In genomic region chr11:115208776-115209732, GRCm38 (mm10) we compare ENCODE assay signal across 12 mouse cellular contexts. TPM values are rescaled to one million over a fixed set of nuclear protein-coding genes. Genes with fewer than 3 reads are reported as not detected.
DNase-seq lines count a peak whose midpoint lies in the region; ATAC-seq and TF ChIP-seq lines count a peak whose summit lies in the region.
"Had no signal": no experiment of that assay in that cellular context is flagged by ENCODE, and none has a peak within 500 bp of the region (broad histone marks: within the 10 kb centered on the region; RNA-seq: fewer than 3 reads in every experiment).

No protein-coding gene starts in this region.

- peak; percentile 86 to 87 for ATAC-seq in hematopoietic stem cell, adult 5-6 weeks (replicated peaks in 1 of 2; ENCODE audit: insufficient read depth in 1 of 2, low FRiP score in 2 of 2, low TSS enrichment in 1 of 2, low read depth in 1 of 2, poor library complexity in 2 of 2, severe bottlenecking in 2 of 2)

- H3K27me3 ChIP-seq in CH12.LX (replicated peaks) = no peaks in the 10 kb centered on the region

- no peak for TF ChIP-seq RAD21 in CH12.LX (IDR thresholded peaks at IDR 0.05; ENCODE audit: low read depth, low read length)

- no peaks in the 10 kb centered on the region for H3K79me2 ChIP-seq in CH12.LX (replicated peaks; ENCODE audit: control insufficient read depth, extremely low read depth, insufficient read depth, poor library complexity, severe bottlenecking)

- 0 out of 2 replicates have a peak, but pooled peaks have one; percentile 13 for TF ChIP-seq EP300 in CH12.LX (IDR thresholded peaks at IDR 0.05; ENCODE audit: low read length)

- no peak overlapping the region for H3K9ac ChIP-seq in CH12.LX (ENCODE audit: insufficient read depth, low read depth)
- H3K9ac ChIP-seq: hindbrain, embryonic 14.5 days had no signal

- H3K4me3 ChIP-seq in layer of hippocampus, adult 2 months = no peak overlapping the region
- H3K4me3 ChIP-seq in CH12.LX (replicated peaks in 1 of 3; ENCODE audit: low read depth in 2 of 3, low read length in 2 of 3, poor library complexity in 1 of 3) = no peak overlapping the region
- H3K4me3 ChIP-seq in bone marrow macrophage, adult 2 months (ENCODE audit: insufficient read depth, low read length) = no peak overlapping the region
- H3K4me3 ChIP-seq: gastrocnemius, adult 2 months had no signal

- peaks cover 4 to 25% of the 10 kb centered on the region in 2 experiments; a peak in 3 of 4 replicates for H3K4me1 ChIP-seq in CH12.LX (ENCODE audit: control insufficient read depth in 1 of 2, insufficient read depth in 2 of 2)
- H3K4me1 ChIP-seq in bone marrow macrophage, adult 2 months (ENCODE audit: control insufficient read depth, insufficient read depth, low read length) = peaks cover 13% of the 10 kb centered on the region

- H3K4me2 ChIP-seq in CH12.LX (ENCODE audit: insufficient read depth, low read depth, poor library complexity, severe bottlenecking) = no peak overlapping the region
- H3K4me2 ChIP-seq: hindbrain, embryonic 14.5 days had no signal

- dilution Hi-C loops in CH12.LX (cut with MboI; ENCODE audit: extremely low pct_ligation_motif_present, extremely low pct_unique_long_range_greater_than_20kb, low sequenced_read_pairs) = no loop called here

- no peak for TF ChIP-seq CTCF in layer of hippocampus, adult 2 months (conservative IDR thresholded peaks at IDR 0.05)
- no peak for TF ChIP-seq CTCF in CH12.LX (conservative IDR thresholded peaks at IDR 0.05 in 1 of 2, IDR thresholded peaks at IDR 0.05 in 1 of 2; ENCODE audit: low read depth in 2 of 2, low read length in 2 of 2)
- no peak for TF ChIP-seq CTCF in bone marrow macrophage, adult 2 months (IDR thresholded peaks at IDR 0.05; ENCODE audit: low read depth, low read length)

- peaks cover 47 to 96% of the 10 kb centered on the region in 2 experiments for H3K36me3 ChIP-seq in CH12.LX (replicated peaks in 1 of 2; ENCODE audit: control insufficient read depth in 1 of 2, insufficient read depth in 1 of 2, low read length in 1 of 2)

- in situ Hi-C loops in CH12.LX (cut with MboI; ENCODE audit: low pct_ligation_motif_present, low pct_unique_long_range_greater_than_20kb, low sequenced_read_pairs) = no loop called here

- intact Hi-C loops in left cerebral cortex, postnatal 10 days (cut with DNase I) = loop anchor here (10.0 kb wide), 1 partner anchor 146 kb away; no protein-coding TSS in a partner anchor

- H3K9me3 ChIP-seq in CH12.LX (replicated peaks; ENCODE audit: low read length) = no peaks in the 10 kb centered on the region

- peak overlapping the region; percentile 34 for H3K27ac ChIP-seq in layer of hippocampus, adult 2 months
- peak overlapping the region; percentile 11; the same call in 1 of the 2 replicates for H3K27ac ChIP-seq in CH12.LX (ENCODE audit: insufficient read depth, low read depth)
- H3K27ac ChIP-seq in bone marrow macrophage, adult 2 months (ENCODE audit: insufficient read depth, low read depth, low read length) = peak overlapping the region; percentile 63
- H3K27ac ChIP-seq: gastrocnemius, adult 2 months; hindbrain, embryonic 14.5 days; kidney, postnatal 0 days had no signal

- no peak for DNase-seq in layer of hippocampus, adult 2 months (ENCODE audit: low spot score in 2 of 2)
- no peak for DNase-seq in layer of hippocampus, adult 18-20 months (ENCODE audit: low spot score in 2 of 2)
- DNase-seq in CH12.LX (ENCODE audit: extremely low read depth) = no peak
- no peak for DNase-seq in left cerebral cortex, postnatal 10 days (ENCODE audit: extremely low spot score in 1 of 2, low spot score in 2 of 2)
- no peak for DNase-seq in layer of hippocampus, postnatal 10 days (ENCODE audit: low spot score in 2 of 2)
- DNase-seq: gastrocnemius, adult 2 months; lung, postnatal 10 days had no signal

- no peak for TF ChIP-seq POLR2A in CH12.LX (IDR thresholded peaks at IDR 0.05; ENCODE audit: low read depth, low read length)
- TF ChIP-seq POLR2A in bone marrow macrophage, adult 2 months (IDR thresholded peaks at IDR 0.05; ENCODE audit: borderline replicate concordance, low read depth, low read length) = no peak

TF ChIP-seq in CH12.LX, 34 proteins besides CTCF, POLR2A, EP300 and RAD21:
- TF ChIP-seq E2F4 (IDR thresholded peaks at IDR 0.05; ENCODE audit: insufficient replicate concordance, low read depth, low read length) (no peak), UBTF (IDR thresholded peaks at IDR 0.05; ENCODE audit: low read depth, low read length) (0 out of 2 replicates have a peak, but pooled peaks have one; percentile 53), MYC (IDR thresholded peaks at IDR 0.05; ENCODE audit: low read depth, low read length) (no peak), IRF4 (IDR thresholded peaks at IDR 0.05; ENCODE audit: low read depth, low read length) (0 out of 2 replicates have a peak, but pooled peaks have one; percentile 21), ZNF384 (IDR thresholded peaks at IDR 0.05; ENCODE audit: low read depth, low read length) (no peak), JUND (conservative IDR thresholded peaks at IDR 0.05; ENCODE audit: low read depth, low read length) (no peak), ZC3H11A (IDR thresholded peaks at IDR 0.05; ENCODE audit: low read depth, low read length) (no peak), NELFE (IDR thresholded peaks at IDR 0.05; ENCODE audit: low read depth, low read length) (no peak), PAX5 (IDR thresholded peaks at IDR 0.05; ENCODE audit: low read length) (no peak)
TF ChIP-seq in CH12.LX: peak in this region for 2.

RNA-seq across cellular contexts. Expression of gene Nat9, which starts 21.4 kb away (rescaled TPM):
- 10 to 100 TPM; 20.5 to 20.6 TPM for total RNA-seq in layer of hippocampus, adult 2 months (2021)
- 10 to 100 TPM; 24.2 to 26.0 TPM for total RNA-seq in layer of hippocampus, adult 18-20 months (2021)
- total RNA-seq in CH12.LX (2012; rRNA removed) (51.7 and 74.0 TPM in 2 replicates), CH12.LX (2014; rRNA removed) (20.7 and 30.6 TPM in 2 replicates)
- 24.1 and 34.0 TPM in 2 replicates for polyA plus RNA-seq in CH12.LX (2012; ENCODE audit: insufficient read length, low read depth)
- 23.5 and 24.0 TPM in 2 replicates for polyA plus RNA-seq in bone marrow macrophage, adult 2 months (2012; ENCODE audit: insufficient read depth, insufficient read length, missing spikeins)
- 26.6 and 42.7 TPM in 2 replicates for total RNA-seq in hematopoietic stem cell, adult 5-6 weeks (2017)
- 10 to 100 TPM; 14.5 to 16.6 TPM for total RNA-seq in left cerebral cortex, postnatal 10 days (2021)
- 10 to 100 TPM; 15.8 to 17.6 TPM for total RNA-seq in layer of hippocampus, postnatal 10 days (2021)

RNA-seq across cellular contexts. Expression of gene Tmem104, which starts 21.8 kb away (rescaled TPM):
- 10 to 100 TPM; 18.1 to 20.1 TPM for total RNA-seq in layer of hippocampus, adult 2 months (2021)
- 10 to 100 TPM; 16.7 to 17.7 TPM for total RNA-seq in layer of hippocampus, adult 18-20 months (2021)
- 15.7 and 16.1 TPM in 2 replicates for total RNA-seq in CH12.LX (2012; rRNA removed)
- total RNA-seq in CH12.LX (2014; rRNA removed) = 1.6 and 3.5 TPM in 2 replicates
- 10.3 and 10.8 TPM in 2 replicates for polyA plus RNA-seq in CH12.LX (2012; ENCODE audit: insufficient read length, low read depth)
- polyA plus RNA-seq in bone marrow macrophage, adult 2 months (2012; ENCODE audit: insufficient read depth, insufficient read length, missing spikeins) = 40.2 and 42.7 TPM in 2 replicates
- total RNA-seq in hematopoietic stem cell, adult 5-6 weeks (2017) = 3.5 and 4.0 TPM in 2 replicates
- total RNA-seq in left cerebral cortex, postnatal 10 days (2021) = 10 to 100 TPM; 19.9 to 20.3 TPM
- total RNA-seq in layer of hippocampus, postnatal 10 days (2021) = 10 to 100 TPM; 15.1 to 20.2 TPM

RNA-seq across cellular contexts. Expression of gene Slc9a3r1, which starts 45.9 kb away (rescaled TPM):
- 10 to 100 TPM; 67.3 to 74.6 TPM for total RNA-seq in layer of hippocampus, adult 2 months (2021)
- total RNA-seq in layer of hippocampus, adult 18-20 months (2021) = 10 to 100 TPM; 66.9 to 70.4 TPM
- 69.0 and 70.1 TPM in 2 replicates for total RNA-seq in CH12.LX (2012; rRNA removed)
- total RNA-seq in CH12.LX (2014; rRNA removed) = 43.5 and 51.9 TPM in 2 replicates
- polyA plus RNA-seq in CH12.LX (2012; ENCODE audit: insufficient read length, low read depth) = 63.7 and 64.6 TPM in 2 replicates
- 76.2 and 78.8 TPM in 2 replicates for polyA plus RNA-seq in bone marrow macrophage, adult 2 months (2012; ENCODE audit: insufficient read depth, insufficient read length, missing spikeins)
- 70.5 and 71.1 TPM in 2 replicates for total RNA-seq in hematopoietic stem cell, adult 5-6 weeks (2017)
- 10 to 100 TPM; 53.7 to 56.0 TPM for total RNA-seq in left cerebral cortex, postnatal 10 days (2021)
- 10 to 100 TPM; 70.4 to 78.0 TPM for total RNA-seq in layer of hippocampus, postnatal 10 days (2021)

RNA-seq across cellular contexts. Expression of gene Grin2c, which starts 58.0 kb away (rescaled TPM):
- total RNA-seq in layer of hippocampus, adult 2 months (2021) = 10 to 100 TPM; 47.4 to 47.5 TPM
- total RNA-seq in layer of hippocampus, adult 18-20 months (2021) = 10 to 100 TPM; 43.3 to 44.8 TPM
- 0.04 TPM in 1 of 2 replicates, not detected in the other for total RNA-seq in CH12.LX (2012; rRNA removed)
- total RNA-seq in CH12.LX (2014; rRNA removed) = not detected in 2 replicates
- not detected in 2 replicates for polyA plus RNA-seq in CH12.LX (2012; ENCODE audit: insufficient read length, low read depth)
- not detected in 2 replicates for polyA plus RNA-seq in bone marrow macrophage, adult 2 months (2012; ENCODE audit: insufficient read depth, insufficient read length, missing spikeins)
- total RNA-seq in hematopoietic stem cell, adult 5-6 weeks (2017) = not detected in 2 replicates
- total RNA-seq in left cerebral cortex, postnatal 10 days (2021) = 10 to 100 TPM; 14.7 to 21.6 TPM
- 10 to 100 TPM; 28.6 to 31.9 TPM for total RNA-seq in layer of hippocampus, postnatal 10 days (2021)
- polyA plus RNA-seq: forebrain, embryonic 11.5 days; kidney, postnatal 0 days had no signal

Comparison
In these comparisons a context has a peak if more than half of its experiments do, and no peak if none do; other contexts are left out.
1. H3K27ac ChIP-seq: peak in every context shown above with its lines; median percentile 63 in bone marrow macrophage, adult 2 months; 34 in layer of hippocampus, adult 2 months; 11 in CH12.LX.